Mouse (Mus musculus) limb, embryonic 10.5 days (tissue): ENCODE results near the gene Taf5l. TPM values are rescaled to one million over a fixed set of nuclear protein-coding genes. Genes with fewer than 3 reads are reported as not detected.

Experiments
- DNase-seq: peaks from one replicate; pipeline ENCODE4 v3.0.0-alpha.2; 2017; ENCODE audit warnings: low spot score
- H3K27ac ChIP-seq: fragments of 300-500 bp; sonication (generic); 2 replicates; pipeline ENCODE4 v1.5.1; 2016; ENCODE audit warnings: mild to moderate bottlenecking
- H3K27me3 ChIP-seq: fragments of 300-500 bp; sonication (generic); 2 replicates; pipeline ENCODE4 v1.6.1; 2016; ENCODE audit warnings: low read depth, mild to moderate bottlenecking; ENCODE audit not compliant: poor library complexity, severe bottlenecking
- H3K36me3 ChIP-seq: fragments of 300-500 bp; sonication (generic); 2 replicates; pipeline ENCODE4 v1.6.1; 2016; ENCODE audit warnings: mild to moderate bottlenecking, moderate library complexity
- H3K4me1 ChIP-seq: fragments of 300-500 bp; sonication (generic); 2 replicates; pipeline ENCODE4 v1.6.1; 2016
- H3K4me3 ChIP-seq: fragments of 300-500 bp; sonication (generic); 2 replicates; pipeline ENCODE4 v1.5.1; 2016; ENCODE audit warnings: mild to moderate bottlenecking, moderate library complexity
- H3K9me3 ChIP-seq: fragments of 300-500 bp; sonication (generic); replicated peaks from 2 replicates; pipeline ENCODE4 v1.6.1; 2016; ENCODE audit warnings: mild to moderate bottlenecking
- WGBS: fragments of 180-500 bp; shearing (Covaris S2); methylation state at CpG from one replicate; pipeline ENCODE4 v1.1.7; 2016; 5-methylcytosine and 5-hydroxymethylcytosine counted together
- polyA plus RNA-seq: library from polyadenylated mRNA; unstranded; fragments of >200 nt; fragmentation: Nextera tagmentation; extraction: Ambion mirVana; gene quantifications from 2 replicates; pipeline ENCODE4 v1.2.1, GENCODE M21; 2016

The Taf5l gene
- polyA plus RNA-seq, 1 experiment from 2014 or later, result 49.7 TPM

DNA sequence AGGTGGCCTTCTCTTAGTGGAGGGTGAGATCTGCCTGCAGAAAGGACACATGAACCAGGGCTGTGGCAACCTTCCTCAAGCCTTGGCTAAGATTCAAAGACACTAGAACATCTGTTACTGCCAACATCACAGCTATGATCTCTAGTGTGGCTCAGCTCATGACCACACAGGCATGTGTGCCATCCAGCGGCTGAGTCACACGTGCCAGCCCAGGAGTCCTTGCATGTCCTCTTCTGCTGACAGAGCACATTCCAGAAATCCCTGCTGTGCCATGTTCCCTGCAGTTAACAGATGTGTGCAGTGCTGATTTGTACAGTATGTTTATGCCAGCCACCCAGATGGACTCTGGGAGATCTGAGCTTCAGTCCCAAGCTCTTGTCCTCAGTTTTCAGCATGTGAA, 21.6 kb downstream of the Taf5l start:
- H3K36me3 ChIP-seq, result peaks cover 96% of the 10 kb centered on the region
- DNase-seq, result no peak
- no peak overlapping the region for H3K27ac ChIP-seq
- H3K4me1 ChIP-seq, result no peaks in the 10 kb centered on the region
- H3K27me3 ChIP-seq, result no peaks in the 10 kb centered on the region
- H3K9me3 ChIP-seq, result no peaks in the 10 kb centered on the region
- 98% methylated on average over 2 of the region's 2 CpGs for WGBS
- H3K4me3 ChIP-seq, result no peak overlapping the region

DNA sequence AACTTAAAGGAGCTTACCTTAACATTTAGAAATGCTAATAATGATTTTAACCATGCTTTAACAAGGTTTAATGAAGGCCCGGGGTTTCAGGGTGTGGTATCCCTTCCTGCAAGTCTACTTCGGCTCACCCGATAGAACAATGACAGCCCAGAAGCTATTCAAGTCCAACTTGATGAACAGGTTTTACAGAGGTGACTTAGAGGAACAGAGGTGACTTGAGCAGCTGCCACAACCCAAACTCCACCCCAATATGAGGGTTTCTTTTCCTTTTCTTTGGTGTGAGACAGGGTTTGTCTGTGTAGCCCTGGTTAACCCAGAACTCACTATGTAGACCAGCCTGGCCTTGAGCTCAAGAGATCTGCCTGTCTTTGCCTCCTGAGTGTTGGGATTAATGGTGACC, 27.2 kb downstream of the Taf5l start:
- H3K4me3 ChIP-seq, result no peak overlapping the region
- peaks cover 57% of the 10 kb centered on the region for H3K36me3 ChIP-seq
- no peak for DNase-seq
- H3K27ac ChIP-seq, result no peak overlapping the region
- WGBS, result 85% methylated on average over 3 of the region's 3 CpGs
- no peaks in the 10 kb centered on the region for H3K27me3 ChIP-seq
- no peaks in the 10 kb centered on the region for H3K4me1 ChIP-seq
- no peaks in the 10 kb centered on the region for H3K9me3 ChIP-seq

DNA sequence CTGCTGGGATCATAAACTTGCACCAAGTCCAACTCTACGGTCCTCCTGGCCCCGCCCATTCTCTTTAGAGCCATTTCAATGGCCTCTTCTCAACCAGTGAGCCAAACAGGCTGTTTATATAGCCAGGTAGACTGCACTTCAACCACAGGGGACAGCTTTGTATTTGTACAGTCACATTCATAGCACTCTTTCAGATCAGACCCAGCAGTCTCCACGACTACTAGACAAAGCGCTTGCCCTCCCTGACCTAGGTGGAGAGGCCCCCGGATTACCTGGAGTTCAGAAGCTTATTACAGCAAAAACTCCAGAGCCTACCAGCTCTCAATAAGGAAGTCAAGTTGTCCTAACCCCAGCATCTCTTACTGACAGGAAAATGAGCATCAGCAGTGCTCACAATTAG, 27.6 kb downstream of the Taf5l start:
- Histone ChIP-seq H3K4me1 (no peaks in the 10 kb centered on the region), H3K9me3 (no peaks in the 10 kb centered on the region), H3K36me3 (peaks cover 53% of the 10 kb centered on the region), H3K27me3 (no peaks in the 10 kb centered on the region), H3K27ac (no peak overlapping the region), H3K4me3 (no peak overlapping the region)
- 90% methylated on average over 5 of the region's 5 CpGs for WGBS
- DNase-seq, result no peak

DNA sequence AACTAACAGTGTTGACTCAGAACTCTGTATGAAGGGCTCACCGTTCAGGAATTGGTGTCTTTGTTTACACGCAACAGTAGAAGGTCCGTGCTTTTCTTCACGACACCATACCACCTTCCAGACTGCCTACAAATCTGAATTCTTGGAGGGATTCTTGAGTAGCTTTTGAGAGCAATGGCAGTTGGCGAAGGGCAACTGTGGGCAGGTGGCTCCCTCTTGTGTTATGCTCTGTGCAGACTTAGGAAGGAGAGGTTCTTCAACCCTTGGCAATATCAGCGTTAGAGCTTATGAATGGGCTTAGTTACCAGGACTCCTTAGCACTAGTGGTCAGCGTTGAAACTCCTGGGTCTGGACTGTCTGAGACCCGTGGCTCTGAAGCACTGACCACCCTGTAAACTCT, 28.6 kb downstream of the Taf5l start:
- WGBS, result 92% methylated on average over 8 of the region's 8 CpGs
- no peak for DNase-seq
- H3K9me3 ChIP-seq, result no peaks in the 10 kb centered on the region

DNA sequence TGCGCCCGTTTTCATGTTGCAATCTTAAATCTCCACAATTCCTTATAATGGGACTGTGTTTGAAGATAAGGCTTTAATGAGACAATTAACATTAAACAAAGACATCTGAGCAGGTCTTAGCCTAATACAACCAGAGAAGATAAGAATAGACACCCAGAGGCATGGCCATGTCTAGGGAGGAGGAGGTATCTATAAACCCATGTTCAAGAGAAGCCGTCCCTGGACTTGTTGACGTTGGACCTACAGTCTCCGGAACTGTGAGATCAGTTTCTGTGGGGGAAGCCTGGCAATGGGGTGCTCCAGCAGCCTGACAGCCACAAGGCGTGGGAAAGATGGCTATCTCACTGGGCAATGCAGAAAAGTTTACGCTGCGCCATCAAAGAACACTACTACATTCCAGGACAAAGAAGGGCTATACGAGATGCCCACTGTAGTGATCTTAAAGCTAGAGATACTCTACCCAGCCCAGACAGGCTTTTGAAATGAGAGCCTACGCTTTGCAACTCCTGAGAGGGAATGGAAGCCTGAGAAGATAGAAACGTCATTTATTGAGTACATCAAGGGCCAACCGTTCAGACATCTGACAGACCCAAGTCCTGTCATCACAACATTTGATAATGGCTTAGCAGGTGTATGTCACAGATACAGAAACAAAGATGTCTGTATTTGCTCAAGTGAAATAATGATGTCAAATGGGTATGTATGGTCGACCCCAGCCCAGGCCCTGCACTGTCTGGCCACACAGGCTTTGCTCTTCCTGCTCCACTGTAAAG, 30.7 kb downstream of the Taf5l start:
- DNase-seq, result no peak
- Histone ChIP-seq H3K36me3 (peaks cover 26% of the 10 kb centered on the region), H3K4me1 (no peaks in the 10 kb centered on the region), H3K27me3 (no peaks in the 10 kb centered on the region), H3K9me3 (no peaks in the 10 kb centered on the region), H3K27ac (no peak overlapping the region), H3K4me3 (no peak overlapping the region)
- 86% methylated on average over 13 of the region's 13 CpGs for WGBS

More for the DNA sequence above, 28.6 kb downstream of the Taf5l start:
- no peak overlapping the region for H3K27ac ChIP-seq
- H3K4me3 ChIP-seq, result no peak overlapping the region
- H3K4me1 ChIP-seq, result no peaks in the 10 kb centered on the region
- H3K36me3 ChIP-seq, result peaks cover 44% of the 10 kb centered on the region
- no peaks in the 10 kb centered on the region for H3K27me3 ChIP-seq

DNA sequence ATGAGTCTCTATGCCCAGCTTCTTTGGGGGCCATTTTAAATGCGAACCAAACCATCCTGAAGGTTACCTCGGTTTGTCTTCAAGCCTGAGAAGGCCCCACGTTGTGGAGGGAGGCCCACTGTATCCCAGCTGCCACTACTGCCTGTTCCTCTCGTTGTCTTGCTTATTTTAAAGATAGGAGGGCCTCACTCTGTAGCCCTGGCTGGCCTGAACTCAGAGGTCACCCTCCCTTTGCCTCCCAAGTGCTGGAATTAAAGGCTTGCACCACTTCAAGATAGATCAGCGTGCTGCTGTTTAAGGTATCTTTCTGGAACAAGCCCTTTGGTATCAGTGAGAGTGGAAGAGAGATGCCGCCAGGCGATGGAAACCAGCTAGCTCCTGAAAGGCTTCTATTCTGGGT, 32.1 kb downstream of the Taf5l start:
- H3K27me3 ChIP-seq, result no peaks in the 10 kb centered on the region
- H3K4me3 ChIP-seq, result no peak overlapping the region
- no peak for DNase-seq
- 73% methylated on average over 7 of the region's 7 CpGs for WGBS
- H3K9me3 ChIP-seq, result no peaks in the 10 kb centered on the region
- peaks cover 12% of the 10 kb centered on the region for H3K36me3 ChIP-seq
- H3K27ac ChIP-seq, result no peak overlapping the region
- H3K4me1 ChIP-seq, result no peaks in the 10 kb centered on the region

DNA sequence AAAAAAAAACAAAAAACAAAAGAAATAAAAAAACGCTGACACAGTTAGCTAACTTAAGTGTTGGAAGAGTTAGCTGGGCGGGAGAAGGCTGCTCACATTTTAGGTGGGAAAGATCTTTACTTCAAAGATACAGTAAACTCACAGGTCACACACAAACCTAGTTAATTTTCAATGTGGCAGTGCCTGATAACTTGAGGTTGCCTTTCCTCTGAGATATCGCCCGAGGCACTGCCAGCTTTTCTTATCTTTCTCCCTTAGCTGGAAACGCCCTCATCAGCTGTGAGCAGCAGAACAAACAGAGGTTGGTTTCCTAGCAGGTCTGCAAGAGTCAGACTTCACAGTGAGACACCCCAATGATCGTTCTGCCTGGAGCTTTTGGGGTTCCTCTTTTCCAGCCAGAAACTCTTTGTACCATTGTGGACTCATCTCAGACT, 32.6 kb downstream of the Taf5l start:
- 74% methylated on average over 6 of the region's 6 CpGs for WGBS
- Histone ChIP-seq H3K4me3 (no peak overlapping the region), H3K36me3 (peaks cover 7% of the 10 kb centered on the region), H3K27me3 (no peaks in the 10 kb centered on the region), H3K4me1 (no peaks in the 10 kb centered on the region), H3K27ac (no peak overlapping the region), H3K9me3 (no peaks in the 10 kb centered on the region)
- DNase-seq, result no peak

DNA sequence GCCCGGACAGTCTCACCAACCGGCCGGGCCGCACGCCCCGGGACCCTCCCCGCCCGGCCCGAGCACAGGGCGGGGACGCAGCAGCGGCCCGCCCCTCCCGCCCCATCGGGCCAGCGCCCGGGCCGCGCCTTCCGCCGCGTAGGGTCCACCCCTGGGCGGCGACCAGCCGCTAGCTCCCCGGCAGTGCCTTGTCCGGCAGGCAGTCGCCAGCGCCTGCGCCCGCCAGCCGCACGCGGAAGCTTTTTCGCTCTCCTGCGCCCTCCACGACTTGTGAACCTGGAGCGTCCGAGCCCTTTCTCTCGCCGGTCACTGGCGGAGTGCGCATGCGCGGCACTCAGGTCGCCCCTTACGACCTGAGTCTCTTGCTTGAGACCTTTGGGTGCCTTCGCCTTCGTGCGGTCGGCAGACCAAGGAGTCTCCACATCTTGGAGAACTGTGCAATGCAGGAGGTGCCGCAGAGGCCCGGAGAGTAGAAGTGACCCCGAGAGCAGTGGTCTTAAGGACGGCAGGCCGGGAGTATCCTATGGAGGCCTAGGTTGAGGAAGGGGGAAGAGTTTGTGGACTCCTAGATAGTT, 38.3 kb downstream of the Taf5l start, which contains the start of gene Abcb10:
Gene Abcb10 (minus strand): TSS at position 297 of the 575 bp plus-strand sequence.
- peak within 1 kb of the TSS; percentile 93 for H3K27ac ChIP-seq
- under 1% methylated on average over 48 of the region's 56 CpGs for WGBS
- H3K36me3 ChIP-seq, result no peaks in the 10 kb centered on the region
- H3K27me3 ChIP-seq, result no peaks in the 10 kb centered on the region
- H3K9me3 ChIP-seq, result no peaks in the 10 kb centered on the region
- DNase-seq, result peak; percentile 91
- peak within 1 kb of the TSS; percentile 77 for H3K4me3 ChIP-seq
- peaks cover 26% of the 10 kb centered on the region for H3K4me1 ChIP-seq

DNA sequence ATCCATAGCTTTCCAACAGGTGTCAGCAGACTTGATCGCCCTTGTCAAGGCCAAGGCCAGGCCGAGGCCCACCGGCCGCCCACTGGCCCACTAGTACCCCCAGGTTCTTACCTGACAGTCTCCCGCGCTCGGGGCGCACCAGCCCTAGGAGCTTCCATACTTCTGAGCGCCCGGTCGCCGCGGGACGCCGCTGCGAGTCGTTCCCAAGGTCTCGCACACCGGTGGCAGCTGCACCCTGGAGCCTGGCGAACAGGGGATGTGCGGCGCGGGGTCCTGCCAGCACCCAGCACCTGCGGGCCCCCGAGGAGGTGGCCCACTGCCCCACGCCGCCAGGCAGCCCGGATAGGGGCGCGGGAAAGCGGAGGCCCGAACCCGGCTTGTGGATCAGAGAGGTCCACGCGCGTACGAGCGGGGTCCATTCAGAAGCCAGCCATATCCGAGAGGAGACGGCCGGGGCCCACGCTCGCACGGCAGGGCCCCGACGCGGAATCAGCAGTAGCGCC, 38.9 kb downstream of the Taf5l start:
- Histone ChIP-seq H3K4me1 (peaks cover 26% of the 10 kb centered on the region), H3K27ac (peak overlapping the region; percentile 93), H3K36me3 (no peaks in the 10 kb centered on the region), H3K9me3 (no peaks in the 10 kb centered on the region), H3K4me3 (peak overlapping the region; percentile 77), H3K27me3 (no peaks in the 10 kb centered on the region)
- peak; percentile 71 for DNase-seq
- under 1% methylated on average over 47 of the region's 48 CpGs for WGBS

DNA sequence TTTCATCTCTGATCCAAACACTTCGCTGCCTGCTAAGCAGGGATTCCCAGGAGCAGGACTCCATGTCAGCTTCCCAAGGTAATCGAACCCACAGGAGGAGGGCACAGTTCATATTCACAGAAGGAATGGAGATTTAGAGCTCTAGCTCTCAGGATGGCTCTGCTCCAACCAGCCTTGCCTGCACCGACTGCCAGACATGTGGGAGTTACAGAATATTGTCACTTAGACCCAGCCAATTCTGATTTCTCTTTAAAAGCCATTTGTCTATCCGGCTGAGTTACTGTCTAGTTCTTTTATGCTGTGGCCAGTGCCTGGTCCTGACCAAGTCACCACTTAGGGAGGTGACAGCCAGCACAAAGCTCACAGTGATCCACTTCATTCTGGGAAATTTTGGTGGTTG, 39.5 kb downstream of the Taf5l start:
- H3K4me1 ChIP-seq, result peaks cover 26% of the 10 kb centered on the region
- no peak overlapping the region for H3K27ac ChIP-seq
- DNase-seq, result no peak
- peak overlapping the region; percentile 77 for H3K4me3 ChIP-seq
- H3K27me3 ChIP-seq, result no peaks in the 10 kb centered on the region
- WGBS, result 71% methylated on average over 4 of the region's 4 CpGs
- H3K36me3 ChIP-seq, result no peaks in the 10 kb centered on the region
- H3K9me3 ChIP-seq, result no peaks in the 10 kb centered on the region

DNA sequence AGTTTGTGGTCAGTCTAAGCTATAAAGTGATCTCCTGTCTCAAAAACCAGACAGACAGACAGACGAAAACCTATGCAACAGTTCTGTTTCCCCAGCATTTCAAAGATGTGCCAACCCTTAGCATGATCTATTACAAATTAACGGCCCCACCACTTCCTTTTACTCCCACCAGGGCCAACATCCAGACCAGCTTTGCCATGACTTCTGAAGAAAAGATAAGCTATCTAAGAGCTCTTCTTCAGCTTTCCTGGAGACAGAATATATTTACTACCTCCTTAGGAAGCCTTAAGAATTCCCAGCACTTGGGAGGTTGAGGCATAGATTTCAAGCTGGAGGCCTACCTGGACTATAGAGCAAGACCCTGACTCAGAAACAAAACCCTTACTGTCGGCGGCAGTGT, 41.0 kb downstream of the Taf5l start:
- WGBS, result 78% methylated on average over 4 of the region's 4 CpGs
- DNase-seq, result no peak
- H3K36me3 ChIP-seq, result no peaks in the 10 kb centered on the region
- peaks cover 26% of the 10 kb centered on the region for H3K4me1 ChIP-seq
- H3K4me3 ChIP-seq, result peak overlapping the region; percentile 4; the same call in 1 of the 2 replicates
- H3K9me3 ChIP-seq, result no peaks in the 10 kb centered on the region
- no peak overlapping the region for H3K27ac ChIP-seq
- no peaks in the 10 kb centered on the region for H3K27me3 ChIP-seq

DNA sequence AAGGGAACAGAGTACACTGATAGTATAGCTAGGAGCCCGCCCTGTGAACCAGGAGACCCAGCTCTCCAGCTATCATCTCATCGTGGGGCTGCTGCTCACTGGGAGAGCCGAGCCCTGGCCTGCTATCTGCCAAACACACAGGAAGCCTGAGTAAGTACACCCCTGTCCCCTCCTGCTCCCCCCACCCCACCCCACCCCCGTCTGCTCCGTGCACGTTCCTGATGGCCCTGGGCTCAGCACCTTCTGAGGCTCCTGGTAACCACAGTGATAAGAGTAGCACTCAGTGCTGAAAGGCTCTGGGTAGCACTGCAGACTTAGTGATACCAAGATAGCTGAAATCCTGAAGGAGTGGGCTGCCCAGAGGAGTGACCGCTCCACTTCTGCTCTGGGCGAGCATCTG, 42.3 kb downstream of the Taf5l start:
- H3K36me3 ChIP-seq, result no peaks in the 10 kb centered on the region
- 64% methylated on average over 8 of the region's 8 CpGs for WGBS
- H3K27me3 ChIP-seq, result no peaks in the 10 kb centered on the region
- no peak for DNase-seq
- H3K4me1 ChIP-seq, result peaks cover 26% of the 10 kb centered on the region
- H3K4me3 ChIP-seq, result no peak overlapping the region
- no peak overlapping the region for H3K27ac ChIP-seq
- no peaks in the 10 kb centered on the region for H3K9me3 ChIP-seq

DNA sequence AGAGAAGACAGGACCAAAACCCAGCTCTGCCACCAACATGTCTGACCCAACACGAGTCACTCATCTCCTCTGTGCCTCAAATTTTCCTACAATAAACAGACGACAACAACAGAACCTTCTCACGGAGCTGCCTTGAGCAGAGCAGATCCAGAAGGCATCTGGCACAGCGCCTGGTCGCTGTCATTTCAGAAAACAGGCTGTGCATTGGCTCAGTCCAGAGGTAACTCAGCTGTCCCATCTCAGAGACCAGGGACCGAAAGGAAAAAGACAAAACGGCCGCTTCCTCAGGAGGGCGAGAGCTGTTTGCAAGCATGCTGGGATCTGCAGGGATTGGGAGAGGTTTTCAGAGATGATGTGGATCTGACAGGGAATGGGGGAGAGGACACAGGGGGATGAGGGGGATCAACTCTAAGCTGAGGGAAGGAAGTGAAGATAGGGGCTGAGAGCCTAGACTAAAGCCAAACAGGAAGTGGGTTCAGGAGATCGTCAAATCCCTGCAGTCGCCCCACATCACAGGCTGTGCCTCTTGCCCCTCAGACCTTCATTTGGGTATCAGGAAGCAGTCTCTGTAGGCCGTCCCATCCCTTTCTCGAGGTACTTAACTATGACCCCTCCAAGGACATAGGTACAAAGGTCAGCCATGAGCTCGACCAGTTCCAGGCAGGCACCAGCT, 42.9 kb downstream of the Taf5l start:
- Histone ChIP-seq H3K4me3 (no peak overlapping the region), H3K27ac (no peak overlapping the region), H3K27me3 (no peaks in the 10 kb centered on the region), H3K4me1 (peaks cover 25% of the 10 kb centered on the region), H3K36me3 (no peaks in the 10 kb centered on the region), H3K9me3 (no peaks in the 10 kb centered on the region)
- DNase-seq, result no peak
- 74% methylated on average over 14 of the region's 14 CpGs for WGBS
